Mouse (Mus musculus) forebrain, embryonic 15.5 days (tissue): ENCODE data around the gene Elmo2. TPM values are rescaled to one million over a fixed set of nuclear protein-coding genes. Genes with fewer than 3 reads are reported as not detected.
A peak's percentile ranks its signal among the peaks of the same experiment; 100 is the strongest.

Experiments used
- ATAC-seq: fragments of 200-750 bp; cut with Nextera tagmentation; replicated peaks from 2 replicates; pipeline ENCODE4 v1.8.0; 2017; ENCODE audit warnings: mild to moderate bottlenecking, moderate TSS enrichment, moderate library complexity
- H3K27ac ChIP-seq: fragments of 300-500 bp; sonication (generic); replicated peaks from 2 replicates; pipeline ENCODE4 v1.5.1; 2015; ENCODE audit warnings: mild to moderate bottlenecking, inconsistent platforms
- H3K27me3 ChIP-seq: fragments of 300-500 bp; sonication (generic); 2 replicates; pipeline ENCODE4 v1.6.1; 2015; ENCODE audit warnings: inconsistent platforms
- H3K36me3 ChIP-seq: fragments of 300-500 bp; sonication (generic); 2 replicates; pipeline ENCODE4 v1.6.1; 2015; ENCODE audit warnings: mild to moderate bottlenecking, inconsistent platforms
- H3K4me1 ChIP-seq: fragments of 300-500 bp; sonication (generic); 2 replicates; pipeline ENCODE4 v1.6.1; 2015; ENCODE audit warnings: inconsistent platforms
- H3K4me2 ChIP-seq: fragments of 300-500 bp; sonication (generic); replicated peaks from 2 replicates; pipeline ENCODE4 v1.6.1; 2015; ENCODE audit warnings: mild to moderate bottlenecking, inconsistent platforms
- H3K4me3 ChIP-seq: fragments of 300-500 bp; sonication (generic); 2 replicates; pipeline ENCODE4 v1.5.1; 2015; ENCODE audit warnings: mild to moderate bottlenecking, inconsistent platforms
- H3K9ac ChIP-seq: fragments of 300-500 bp; sonication (generic); replicated peaks from 2 replicates; pipeline ENCODE4 v1.6.1; 2015; ENCODE audit warnings: mild to moderate bottlenecking, inconsistent platforms
- H3K9me3 ChIP-seq: fragments of 300-500 bp; sonication (generic); 2 replicates; pipeline ENCODE4 v1.6.1; 2016; ENCODE audit warnings: inconsistent platforms
- WGBS: fragments of 180-500 bp; shearing (Covaris S2); methylation state at CpG from one replicate; pipeline ENCODE4 v1.1.7; 2015; ENCODE audit warnings: mixed read lengths; 5-methylcytosine and 5-hydroxymethylcytosine counted together
- polyA plus RNA-seq: library from polyadenylated mRNA; unstranded; fragments of >200 nt; fragmentation: Nextera tagmentation; extraction: Ambion mirVana; gene quantifications from 2 replicates; pipeline ENCODE4 v1.2.1, GENCODE M21; 2015

The Elmo2 gene
- polyA plus RNA-seq, 1 experiment from 2014 or later = 101 TPM

- H3K36me3 ChIP-seq = no peaks in the 10 kb centered on the region
- H3K4me1 ChIP-seq = peaks cover 17% of the 10 kb centered on the region
- H3K9me3 ChIP-seq = no peaks in the 10 kb centered on the region
- H3K4me3 ChIP-seq = no peak overlapping the region
- no peak for ATAC-seq
- peaks cover 45% of the 10 kb centered on the region for H3K27me3 ChIP-seq
- no peak overlapping the region for H3K9ac ChIP-seq
- no peak overlapping the region for H3K4me2 ChIP-seq
- 70% methylated on average over 8 of the region's 8 CpGs for WGBS
- no peak overlapping the region for H3K27ac ChIP-seq
Observed at GRCm38 (mm10) chr2:165252381-165252780, 73.9 kb downstream of the Elmo2 start.

GRCm38 (mm10) chr2:165250903-165251302 lies 75.4 kb downstream of the Elmo2 start:
- H3K4me3 ChIP-seq = no peak overlapping the region
- ATAC-seq = no peak
- no peaks in the 10 kb centered on the region for H3K36me3 ChIP-seq
- peaks cover 54% of the 10 kb centered on the region for H3K27me3 ChIP-seq
- H3K4me1 ChIP-seq = peaks cover 17% of the 10 kb centered on the region
- 44% methylated on average over 1 of the region's 1 CpGs for WGBS
- no peaks in the 10 kb centered on the region for H3K9me3 ChIP-seq
- H3K27ac ChIP-seq = no peak overlapping the region
- H3K9ac ChIP-seq = no peak overlapping the region
- no peak overlapping the region for H3K4me2 ChIP-seq

GRCm38 (mm10) chr2:165248967-165249366 lies 77.3 kb downstream of the Elmo2 start:
- no peak for ATAC-seq
- no peak overlapping the region for H3K9ac ChIP-seq
- no peak overlapping the region for H3K27ac ChIP-seq
- 2% methylated on average over 3 of the region's 3 CpGs for WGBS
- H3K4me2 ChIP-seq = no peak overlapping the region
- H3K4me1 ChIP-seq = peaks cover 11% of the 10 kb centered on the region
- no peaks in the 10 kb centered on the region for H3K9me3 ChIP-seq
- peaks cover 56% of the 10 kb centered on the region for H3K27me3 ChIP-seq
- no peaks in the 10 kb centered on the region for H3K36me3 ChIP-seq
- H3K4me3 ChIP-seq = no peak overlapping the region

- peaks cover 45% of the 10 kb centered on the region for H3K27me3 ChIP-seq
- H3K27ac ChIP-seq = no peak overlapping the region
- H3K4me3 ChIP-seq = no peak overlapping the region
- no peaks in the 10 kb centered on the region for H3K9me3 ChIP-seq
- no peak overlapping the region for H3K4me2 ChIP-seq
- H3K36me3 ChIP-seq = no peaks in the 10 kb centered on the region
- ATAC-seq = no peak
- H3K9ac ChIP-seq = no peak overlapping the region
- peaks cover 22% of the 10 kb centered on the region for H3K4me1 ChIP-seq
- WGBS = 13% methylated on average over 11 of the region's 11 CpGs
Observed at GRCm38 (mm10) chr2:165246349-165246748, 79.9 kb downstream of the Elmo2 start.

DNA sequence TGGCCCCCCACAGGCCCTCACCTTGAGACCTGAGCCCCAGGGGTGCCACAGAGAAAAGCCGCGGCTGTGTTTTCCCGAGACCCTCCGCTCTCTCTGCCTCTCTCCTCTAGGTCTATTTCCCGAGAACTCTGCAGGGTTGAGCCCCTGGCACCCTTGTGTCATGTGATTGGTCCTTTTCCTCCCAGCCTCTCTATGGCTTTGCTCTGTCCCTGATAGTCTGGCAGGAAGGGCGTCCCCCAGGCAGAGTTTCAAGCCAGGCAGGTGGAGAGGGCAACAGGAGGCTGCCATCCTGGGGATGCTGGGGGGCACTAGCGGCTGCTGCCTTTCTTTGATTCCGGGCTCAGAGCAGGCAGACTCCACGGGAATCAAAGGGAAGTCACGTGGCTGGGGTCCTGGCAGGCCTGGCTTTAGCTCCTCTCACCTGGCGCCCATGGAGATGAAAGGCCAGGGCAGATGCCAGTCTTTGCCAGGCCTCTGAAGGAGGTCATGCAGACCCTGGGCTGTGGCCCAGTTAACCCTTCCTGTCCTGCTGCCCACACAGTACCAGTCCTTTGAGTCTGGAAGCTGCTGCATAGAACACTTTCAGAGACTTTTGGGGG lies 83.1 kb downstream of the Elmo2 start:
- Histone ChIP-seq H3K9ac (no peak overlapping the region), H3K27me3 (peaks cover 60% of the 10 kb centered on the region), H3K36me3 (no peaks in the 10 kb centered on the region), H3K4me2 (peak overlapping the region; percentile 9; the same call in 1 of the 2 replicates), H3K4me1 (peaks cover 33% of the 10 kb centered on the region), H3K9me3 (no peaks in the 10 kb centered on the region), H3K27ac (no peak overlapping the region), H3K4me3 (no peak overlapping the region)
- ATAC-seq = no peak
- WGBS = 4% methylated on average over 11 of the region's 11 CpGs

DNA sequence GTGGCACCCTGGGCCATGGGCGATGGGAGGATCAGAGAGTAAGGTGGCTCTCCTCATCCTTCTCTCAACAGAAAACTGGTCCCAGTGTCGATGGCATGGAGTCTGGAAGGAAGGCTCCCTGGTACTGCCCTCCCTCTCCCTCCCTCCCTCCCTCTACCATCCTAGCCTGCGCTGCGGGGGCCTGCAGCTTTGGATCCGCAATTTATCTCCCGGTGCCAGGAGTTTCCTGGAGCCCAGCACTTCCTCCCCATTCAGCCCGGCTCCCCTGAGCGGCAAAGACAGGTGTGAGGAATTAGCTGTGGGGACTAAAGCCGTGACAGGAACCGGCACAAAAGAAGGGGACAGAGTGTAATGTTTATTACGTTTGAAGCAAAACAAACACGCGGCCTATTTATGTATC lies 83.7 kb downstream of the Elmo2 start:
- no peaks in the 10 kb centered on the region for H3K9me3 ChIP-seq
- ATAC-seq = no peak

GRCm38 (mm10) chr2:165241786-165242185 lies 84.5 kb downstream of the Elmo2 start:
- no peak overlapping the region for H3K4me3 ChIP-seq
- H3K4me1 ChIP-seq = peaks cover 33% of the 10 kb centered on the region
- WGBS = 63% methylated on average over 7 of the region's 7 CpGs
- H3K9ac ChIP-seq = no peak overlapping the region
- no peak overlapping the region for H3K4me2 ChIP-seq
- H3K9me3 ChIP-seq = no peaks in the 10 kb centered on the region
- peaks cover 54% of the 10 kb centered on the region for H3K27me3 ChIP-seq
- no peaks in the 10 kb centered on the region for H3K36me3 ChIP-seq
- no peak for ATAC-seq
- H3K27ac ChIP-seq = no peak overlapping the region

More for the DNA sequence above, 83.7 kb downstream of the Elmo2 start:
- H3K27ac ChIP-seq = no peak overlapping the region
- 3% methylated on average over 13 of the region's 13 CpGs for WGBS
- H3K36me3 ChIP-seq = no peaks in the 10 kb centered on the region
- no peak overlapping the region for H3K9ac ChIP-seq
- peaks cover 57% of the 10 kb centered on the region for H3K27me3 ChIP-seq
- peaks cover 33% of the 10 kb centered on the region for H3K4me1 ChIP-seq
- peak overlapping the region; percentile 9; the same call in 1 of the 2 replicates for H3K4me2 ChIP-seq
- H3K4me3 ChIP-seq = no peak overlapping the region

DNA sequence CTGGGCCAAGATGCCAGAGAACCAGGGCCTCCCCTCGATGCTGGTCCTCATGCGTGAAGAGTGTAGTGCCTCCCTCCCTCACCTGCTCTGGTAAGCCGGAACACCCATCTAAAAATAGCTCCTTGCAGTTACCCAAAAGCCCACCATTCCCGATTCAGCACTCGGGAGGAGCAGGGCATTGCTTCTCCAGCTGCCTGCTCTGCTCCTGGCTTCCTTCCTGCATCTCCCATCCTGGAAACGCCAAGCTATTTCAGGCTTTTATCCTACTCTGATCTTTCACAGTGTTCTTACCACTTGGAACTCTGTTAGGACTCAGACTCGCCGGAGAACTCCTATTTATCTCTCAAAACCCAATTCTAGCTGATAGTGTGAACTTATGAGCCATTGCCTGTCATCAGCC lies 85.9 kb downstream of the Elmo2 start:
- Histone ChIP-seq H3K4me2 (no peak overlapping the region), H3K4me1 (peaks cover 34% of the 10 kb centered on the region), H3K9ac (no peak overlapping the region), H3K9me3 (no peaks in the 10 kb centered on the region), H3K4me3 (no peak overlapping the region), H3K27me3 (peaks cover 56% of the 10 kb centered on the region), H3K36me3 (no peaks in the 10 kb centered on the region), H3K27ac (no peak overlapping the region)
- WGBS = 37% methylated on average over 8 of the region's 8 CpGs
- ATAC-seq = no peak

DNA sequence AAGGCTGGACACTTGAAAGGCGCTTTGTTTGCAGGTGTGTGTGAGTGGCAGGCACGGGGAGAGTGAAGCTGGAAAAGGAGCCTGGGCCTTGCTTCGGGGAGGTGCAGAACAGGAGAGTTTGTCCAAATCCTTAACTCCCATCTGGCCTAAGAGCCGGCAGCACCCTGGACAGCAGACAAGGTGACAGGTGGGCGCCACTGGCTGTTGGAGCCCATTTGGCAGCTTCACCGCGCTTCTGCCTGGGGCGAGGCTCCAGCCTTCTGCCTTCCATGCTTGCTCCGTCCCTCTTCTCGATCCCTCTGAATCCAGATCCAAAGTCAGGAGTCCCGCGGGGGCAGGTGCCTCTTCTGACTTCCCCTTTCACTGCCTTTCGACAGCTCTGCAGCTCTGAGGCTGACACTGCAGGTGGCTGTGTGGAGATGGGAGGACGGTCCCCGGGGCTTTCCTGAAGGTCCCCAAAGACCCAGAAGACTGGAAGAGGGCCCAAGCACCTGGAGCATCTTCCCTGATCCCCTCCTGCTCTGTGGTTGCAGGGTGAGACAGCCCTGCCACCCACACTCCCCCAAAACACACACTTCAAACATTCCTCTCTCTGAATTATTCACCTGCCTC lies 86.6 kb downstream of the Elmo2 start:
- Histone ChIP-seq H3K4me3 (no peak overlapping the region), H3K9me3 (no peaks in the 10 kb centered on the region), H3K9ac (no peak overlapping the region), H3K36me3 (no peaks in the 10 kb centered on the region), H3K4me1 (peaks cover 41% of the 10 kb centered on the region), H3K27me3 (peaks cover 57% of the 10 kb centered on the region; the same call in 1 of the 2 replicates), H3K4me2 (no peak overlapping the region), H3K27ac (no peak overlapping the region)
- WGBS = 19% methylated on average over 15 of the region's 15 CpGs
- no peak for ATAC-seq

- H3K27ac ChIP-seq = no peak overlapping the region
- H3K4me3 ChIP-seq = no peak overlapping the region
- 3% methylated on average over 12 of the region's 12 CpGs for WGBS
- H3K36me3 ChIP-seq = no peaks in the 10 kb centered on the region
- no peak overlapping the region for H3K9ac ChIP-seq
- H3K4me1 ChIP-seq = peaks cover 46% of the 10 kb centered on the region
- no peaks in the 10 kb centered on the region for H3K9me3 ChIP-seq
- ATAC-seq = no peak
- H3K4me2 ChIP-seq = no peak overlapping the region
- peaks cover 60% of the 10 kb centered on the region; the same call in 1 of the 2 replicates for H3K27me3 ChIP-seq
Observed at GRCm38 (mm10) chr2:165238416-165239145, 87.7 kb downstream of the Elmo2 start.
